Mouse (Mus musculus) heart, postnatal 0 days (tissue): ENCODE measurements around the gene Vezt. TPM values are rescaled to one million over a fixed set of nuclear protein-coding genes. Genes with fewer than 3 reads are reported as not detected.
A peak's percentile ranks its signal among the peaks of the same experiment; 100 is the strongest.

Experiments used
- ATAC-seq: fragments of 200-750 bp; cut with Nextera tagmentation; 2 replicates; pipeline ENCODE4 v1.8.0; 2017; ENCODE audit warnings: low read depth, moderate number of reproducible peaks, moderate library complexity; ENCODE audit not compliant: insufficient read depth
- DNase-seq: peaks from one replicate; pipeline ENCODE4 v3.0.0-alpha.2; 2016; ENCODE audit warnings: low spot score
- H3K27ac ChIP-seq: fragments of 300-500 bp; sonication (generic); 2 replicates; pipeline ENCODE4 v1.5.1; 2014; ENCODE audit warnings: low read depth, mild to moderate bottlenecking
- H3K27me3 ChIP-seq: fragments of 300-500 bp; sonication (generic); 2 replicates; pipeline ENCODE4 v1.6.1; 2014; ENCODE audit warnings: low read length, mixed read lengths; ENCODE audit not compliant: control insufficient read depth, insufficient read depth
- H3K36me3 ChIP-seq: fragments of 300-500 bp; sonication (generic); replicated peaks from 2 replicates; pipeline ENCODE4 v1.6.1; 2014; ENCODE audit warnings: low read length, mixed read lengths; ENCODE audit not compliant: control insufficient read depth, insufficient read depth
- H3K4me1 ChIP-seq: fragments of 300-500 bp; sonication (generic); 2 replicates; pipeline ENCODE4 v1.6.1; 2014; ENCODE audit warnings: antibody characterized with exemption; ENCODE audit not compliant: control insufficient read depth, insufficient read depth
- H3K4me2 ChIP-seq: fragments of 300-500 bp; sonication (generic); 2 replicates; pipeline ENCODE4 v1.6.1; 2014; ENCODE audit warnings: low read depth, mild to moderate bottlenecking, low read length, moderate library complexity
- H3K4me3 ChIP-seq: fragments of 300-500 bp; sonication (generic); 2 replicates; pipeline ENCODE4 v1.5.1; 2014; ENCODE audit warnings: low read depth, low read length
- H3K9ac ChIP-seq: fragments of 300-500 bp; sonication (generic); replicated peaks from 2 replicates; pipeline ENCODE4 v1.6.1; 2014; ENCODE audit warnings: low read depth, low read length, mixed read lengths
- H3K9me3 ChIP-seq: fragments of 300-500 bp; sonication (generic); replicated peaks from 2 replicates; pipeline ENCODE4 v1.6.1; 2016; ENCODE audit warnings: low read length; ENCODE audit not compliant: control insufficient read depth
- CTCF ChIP-seq: IDR thresholded peaks from 2 replicates; pipeline ENCODE4 v1.5.1; 2016; ENCODE audit warnings: antibody characterized with exemption, control low read depth, low read depth
- EP300 ChIP-seq: IDR thresholded peaks from 2 replicates; pipeline ENCODE4 v1.6.1; 2016; ENCODE audit warnings: antibody characterized with exemption, low read depth
- WGBS: fragments of 180-500 bp; shearing (Covaris S2); extraction: QIAGEN DNeasy Blood & Tissue Kit; methylation state at CpG from one replicate; pipeline ENCODE4 v1.1.7; 2014; 5-methylcytosine and 5-hydroxymethylcytosine counted together
- polyA plus RNA-seq: library from polyadenylated mRNA; unstranded; fragments of >200 nt; fragmentation: Nextera tagmentation; extraction: Ambion mirVana; gene quantifications from 2 replicates; pipeline ENCODE4 v1.2.1, GENCODE M21; 2015
- total RNA-seq: library from RNA; depleted of rRNA; stranded (reverse); fragments of >200 nt; gene quantifications from 2 replicates; pipeline ENCODE4 v1.2.3, GENCODE M21; 2014; ENCODE audit warnings: low replicate concordance

The Vezt gene
- total and polyA plus RNA-seq, 2 experiments from 2014 or later: 23.8 to 25.8 TPM

- ATAC-seq (no peak), DNase-seq (no peak)
- 85% methylated on average over 2 of the region's 2 CpGs for WGBS
- no peak overlapping the region for H3K9ac ChIP-seq
- H3K4me2 ChIP-seq: no peak overlapping the region
- no peak for TF ChIP-seq EP300
- no peak for TF ChIP-seq CTCF
- H3K4me3 ChIP-seq: no peak overlapping the region
- H3K4me1 ChIP-seq: peaks cover 11% of the 10 kb centered on the region; the same call in 1 of the 2 replicates
- no peaks in the 10 kb centered on the region for H3K36me3 ChIP-seq
- no peak overlapping the region for H3K27ac ChIP-seq
- no peaks in the 10 kb centered on the region for H3K9me3 ChIP-seq
- H3K27me3 ChIP-seq: no peaks in the 10 kb centered on the region
Observed at GRCm38 (mm10) chr10:93949921-93950320, 85.7 kb downstream of the Vezt start.

- ATAC-seq (no peak), DNase-seq (no peak)
- no peak overlapping the region for H3K4me3 ChIP-seq
- H3K27me3 ChIP-seq: no peaks in the 10 kb centered on the region
- no peak overlapping the region for H3K27ac ChIP-seq
- H3K4me2 ChIP-seq: no peak overlapping the region
- 76% methylated on average over 9 of the region's 9 CpGs for WGBS
- H3K36me3 ChIP-seq: no peaks in the 10 kb centered on the region
- peaks cover 11% of the 10 kb centered on the region for H3K4me1 ChIP-seq
- TF ChIP-seq EP300: no peak
- TF ChIP-seq CTCF: no peak
- H3K9me3 ChIP-seq: no peaks in the 10 kb centered on the region
- H3K9ac ChIP-seq: no peak overlapping the region
Observed at GRCm38 (mm10) chr10:93945843-93946499, 89.6 kb downstream of the Vezt start.

GRCm38 (mm10) chr10:93945364-93945763, 90.3 kb downstream of the Vezt start:
- Histone ChIP-seq H3K4me2 (no peak overlapping the region), H3K4me3 (no peak overlapping the region), H3K9ac (no peak overlapping the region), H3K27me3 (no peaks in the 10 kb centered on the region), H3K27ac (no peak overlapping the region), H3K9me3 (no peaks in the 10 kb centered on the region), H3K4me1 (peaks cover 11% of the 10 kb centered on the region), H3K36me3 (no peaks in the 10 kb centered on the region)
- WGBS: 16% methylated on average over 4 of the region's 4 CpGs
- TF ChIP-seq EP300 (no peak), CTCF (peak; percentile 92)
- ATAC-seq (peak; percentile 53), DNase-seq (peak; percentile 74)

- Histone ChIP-seq H3K27ac (peak overlapping the region; percentile 55; the same call in 1 of the 2 replicates), H3K9me3 (no peaks in the 10 kb centered on the region), H3K4me3 (no peak overlapping the region), H3K9ac (no peak overlapping the region), H3K27me3 (no peaks in the 10 kb centered on the region), H3K36me3 (no peaks in the 10 kb centered on the region), H3K4me1 (peaks cover 15% of the 10 kb centered on the region), H3K4me2 (no peak overlapping the region)
- ATAC-seq (peak; percentile 55; the same call in 1 of the 2 replicates), DNase-seq (peak; percentile 22)
- TF ChIP-seq EP300: no peak
- TF ChIP-seq CTCF: no peak
- 25% methylated on average over 5 of the region's 5 CpGs for WGBS
Observed at GRCm38 (mm10) chr10:93944241-93944640, 91.4 kb downstream of the Vezt start.

GRCm38 (mm10) chr10:93940279-93940678, 95.3 kb downstream of the Vezt start:
- Histone ChIP-seq H3K36me3 (no peaks in the 10 kb centered on the region), H3K27ac (peak overlapping the region; percentile 0; the same call in 1 of the 2 replicates), H3K4me3 (no peak overlapping the region), H3K9me3 (no peaks in the 10 kb centered on the region), H3K4me2 (no peak overlapping the region), H3K4me1 (peaks cover 15% of the 10 kb centered on the region), H3K9ac (no peak overlapping the region), H3K27me3 (no peaks in the 10 kb centered on the region)
- TF ChIP-seq CTCF: no peak
- no peak for TF ChIP-seq EP300
- 53% methylated on average over 5 of the region's 5 CpGs for WGBS
- ATAC-seq (peak; percentile 53; the same call in 1 of the 2 replicates), DNase-seq (peak; percentile 35)

- TF ChIP-seq CTCF (no peak), EP300 (no peak)
- Histone ChIP-seq H3K9ac (no peak overlapping the region), H3K9me3 (no peaks in the 10 kb centered on the region), H3K4me3 (no peak overlapping the region), H3K4me1 (peaks cover 14% of the 10 kb centered on the region), H3K27ac (no peak overlapping the region), H3K4me2 (no peak overlapping the region), H3K36me3 (no peaks in the 10 kb centered on the region), H3K27me3 (no peaks in the 10 kb centered on the region)
- no peak for DNase-seq
- no peak for ATAC-seq
- WGBS: 92% methylated on average over 8 of the region's 8 CpGs
Observed at GRCm38 (mm10) chr10:93939676-93940075, 95.9 kb downstream of the Vezt start.
